Mouse (Mus musculus) megakaryocyte-erythroid progenitor cell, adult 5-6 weeks (primary cell): ENCODE results near the gene Nsmce4a. TPM values are rescaled to one million over a fixed set of nuclear protein-coding genes. Genes with fewer than 3 reads are reported as not detected.

Experiments
- ATAC-seq: replicated peaks from 2 replicates; pipeline ENCODE4 v1.8.0; 2016; ENCODE audit warnings: mild to moderate bottlenecking, inconsistent platforms; ENCODE audit not compliant: severe bottlenecking, poor library complexity, low FRiP score, low TSS enrichment
- total RNA-seq, 2 experiments: library from RNA; stranded (forward) in 1 of 2; stranded (reverse) in 1 of 2; fragments of 200-1000, 215-1000 nt in 1 of 2; fragments of >200 nt in 1 of 2; fragmentation: Nextera tagmentation in 1 of 2; gene quantifications; 2 replicates each; pipeline ENCODE4 v1.2.3; 2014 to 2017

The Nsmce4a gene
- total RNA-seq, 2 experiments from 2014 or later, result 183 to 229 TPM

GRCm38 (mm10) chr7:130492026-130492425 is 80.9 kb downstream of the Nsmce4a start:
- no peak for ATAC-seq

Other genes with a start within 250 kb of the Nsmce4a start
- gene Ate1, start 52.7 kb downstream of the Nsmce4a start, total RNA-seq (2014; fragmentation: Nextera tagmentation), result 31.9 and 32.1 TPM in 2 replicates
- 60.6 and 66.9 TPM in 2 replicates for gene Ate1, start 52.7 kb downstream of the Nsmce4a start, total RNA-seq (2017)
- 9.1 and 14.2 TPM in 2 replicates for gene Tacc2, start 4.3 kb upstream of the Nsmce4a start, total RNA-seq (2014; fragmentation: Nextera tagmentation)
- gene Tacc2, start 4.3 kb upstream of the Nsmce4a start, total RNA-seq (2017), result 0.88 and 1.6 TPM in 2 replicates
- gene Btbd16, start 201.0 kb upstream of the Nsmce4a start, total RNA-seq (2014; fragmentation: Nextera tagmentation), result 0.12 and 2.7 TPM in 2 replicates
- gene Btbd16, start 201.0 kb upstream of the Nsmce4a start, total RNA-seq (2017), result 0.52 and 5.2 TPM in 2 replicates